Comparison of ENCODE assay signal across 25 mouse cellular contexts in the genomic region with DNA sequence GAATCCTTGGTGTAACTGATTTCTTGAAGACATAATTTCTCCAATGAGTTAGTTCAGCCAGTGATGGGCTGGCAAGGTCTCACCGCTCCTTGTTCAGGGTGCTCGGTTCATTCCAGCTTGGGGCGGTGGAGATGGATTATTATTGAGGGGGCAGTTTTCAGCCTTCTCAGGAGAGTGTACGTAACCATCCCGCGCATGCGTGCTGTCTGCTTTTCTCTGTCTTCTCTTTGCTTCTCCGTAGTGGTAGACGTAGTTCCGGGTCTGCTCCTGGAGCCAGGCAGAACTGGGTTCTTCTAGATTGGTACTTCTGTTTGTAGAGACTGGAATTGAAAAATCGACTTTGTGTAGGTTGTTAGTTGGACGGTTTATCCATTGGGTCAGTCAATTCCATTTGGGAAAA.
"Had no signal": no experiment of that assay in that cellular context is flagged by ENCODE, and none has a peak within 500 bp of the region (broad histone marks: within the 10 kb centered on the region; RNA-seq: fewer than 3 reads in every experiment).

No protein-coding gene starts in this region.

- H3K9ac ChIP-seq: heart, embryonic 13.5 days; heart, embryonic 15.5 days; hindbrain, embryonic 12.5 days; hindbrain, embryonic 14.5 days; kidney, embryonic 15.5 days; limb, embryonic 13.5 days; limb, embryonic 15.5 days; liver, embryonic 12.5 days; liver, embryonic 14.5 days had no signal

- DNase-seq: gastrocnemius, postnatal 14 days; gastrocnemius, postnatal 36 days; heart, adult 11 months; heart, adult 2 months; heart, postnatal 14 days; heart, postnatal 36 days; kidney, adult 11 months; kidney, adult 2 months; kidney, adult 9 months; kidney, postnatal 14 days; kidney, postnatal 36 days; left cerebral cortex, postnatal 4 days had no signal

- H3K4me3 ChIP-seq: heart, adult 2 months; heart, embryonic 13.5 days; heart, embryonic 15.5 days; hindbrain, embryonic 12.5 days; kidney, embryonic 15.5 days; limb, embryonic 13.5 days; limb, embryonic 15.5 days; liver, embryonic 12.5 days had no signal

- H3K36me3 ChIP-seq: heart, embryonic 13.5 days; heart, embryonic 15.5 days; hindbrain, embryonic 12.5 days; kidney, embryonic 15.5 days; limb, embryonic 13.5 days; limb, embryonic 15.5 days; liver, embryonic 12.5 days had no signal

- H3K27ac ChIP-seq: heart, adult 2 months; heart, embryonic 13.5 days; heart, embryonic 15.5 days; hindbrain, embryonic 12.5 days; hindbrain, embryonic 14.5 days; hindbrain, postnatal 0 days; kidney, embryonic 15.5 days; kidney, postnatal 0 days; limb, embryonic 13.5 days; limb, embryonic 15.5 days; liver, embryonic 12.5 days; liver, embryonic 14.5 days had no signal

- ATAC-seq: hindbrain, postnatal 0 days; intestine, embryonic 16.5 days; liver, embryonic 12.5 days had no signal

- H3K4me2 ChIP-seq: heart, embryonic 11.5 days; heart, embryonic 13.5 days; heart, embryonic 15.5 days; hindbrain, embryonic 12.5 days; hindbrain, embryonic 14.5 days; kidney, embryonic 15.5 days; limb, embryonic 13.5 days; limb, embryonic 15.5 days; liver, embryonic 12.5 days had no signal

- H3K9me3 ChIP-seq: heart, embryonic 13.5 days; heart, embryonic 15.5 days; hindbrain, embryonic 12.5 days; kidney, embryonic 15.5 days; limb, embryonic 13.5 days; limb, embryonic 15.5 days; liver, embryonic 12.5 days had no signal

- H3K27me3 ChIP-seq: heart, embryonic 13.5 days; heart, embryonic 15.5 days; hindbrain, embryonic 12.5 days; kidney, embryonic 15.5 days; limb, embryonic 13.5 days; limb, embryonic 15.5 days; liver, embryonic 12.5 days had no signal
